Mouse (Mus musculus) liver, postnatal 0 days (tissue): ENCODE results near the gene Gtf3c5. TPM values are rescaled to one million over a fixed set of nuclear protein-coding genes. Genes with fewer than 3 reads are reported as not detected.

Experiments used
- ATAC-seq: fragments of 200-750 bp; cut with Nextera tagmentation; 2 replicates; pipeline ENCODE4 v1.8.0; 2017; ENCODE audit warnings: mild to moderate bottlenecking, moderate library complexity
- DNase-seq: peaks from one replicate; pipeline ENCODE4 v3.0.0-alpha.2; 2016
- H3K27ac ChIP-seq: fragments of 300-500 bp; sonication (generic); 2 replicates; pipeline ENCODE4 v1.5.1; 2014; ENCODE audit warnings: antibody characterized with exemption, moderate library complexity, mild to moderate bottlenecking, low read depth
- H3K27me3 ChIP-seq: fragments of 300-500 bp; sonication (generic); 2 replicates; pipeline ENCODE4 v1.6.1; 2014; ENCODE audit warnings: low read length, control low read depth, mixed read lengths; ENCODE audit not compliant: insufficient read depth
- H3K36me3 ChIP-seq: fragments of 300-500 bp; sonication (generic); replicated peaks from 2 replicates; pipeline ENCODE4 v1.6.1; 2014; ENCODE audit warnings: mild to moderate bottlenecking, control low read depth, low read length, moderate library complexity, mixed read lengths; ENCODE audit not compliant: insufficient read depth
- H3K4me1 ChIP-seq: fragments of 300-500 bp; sonication (generic); 2 replicates; pipeline ENCODE4 v1.6.1; 2014; ENCODE audit warnings: antibody characterized with exemption, mild to moderate bottlenecking, control low read depth; ENCODE audit not compliant: insufficient read depth
- H3K4me2 ChIP-seq: fragments of 300-500 bp; sonication (generic); 2 replicates; pipeline ENCODE4 v1.6.1; 2014; ENCODE audit warnings: low read depth, mild to moderate bottlenecking, low read length, moderate library complexity, mixed read lengths
- H3K4me3 ChIP-seq: fragments of 300-500 bp; sonication (generic); 2 replicates; pipeline ENCODE4 v1.5.1; 2014; ENCODE audit warnings: low read depth, low read length
- H3K9ac ChIP-seq: fragments of 300-500 bp; sonication (generic); replicated peaks from 2 replicates; pipeline ENCODE4 v1.6.1; 2014; ENCODE audit warnings: mild to moderate bottlenecking, moderate library complexity
- H3K9me3 ChIP-seq: fragments of 300-500 bp; sonication (generic); 2 replicates; pipeline ENCODE4 v1.6.1; 2016; ENCODE audit warnings: mild to moderate bottlenecking, control low read depth, low read length, mixed read lengths
- CTCF ChIP-seq: sonication (generic); IDR thresholded peaks from 2 replicates; pipeline ENCODE4 v1.5.1; 2016; ENCODE audit warnings: antibody characterized with exemption, low read depth
- EP300 ChIP-seq: IDR thresholded peaks from 2 replicates; pipeline ENCODE4 v1.6.1; 2016; ENCODE audit warnings: antibody characterized with exemption, low read depth, mild to moderate bottlenecking
- WGBS: fragments of 180-500 bp; shearing (Covaris S2); extraction: QIAGEN DNeasy Blood & Tissue Kit; methylation state at CpG from one replicate; pipeline ENCODE4 v1.1.7; 2014; ENCODE audit not compliant: insufficient replicate concordance; 5-methylcytosine and 5-hydroxymethylcytosine counted together
- polyA plus RNA-seq: library from polyadenylated mRNA; unstranded; fragments of >200 nt; fragmentation: Nextera tagmentation; extraction: Ambion mirVana; gene quantifications from 2 replicates; pipeline ENCODE4 v1.2.1, GENCODE M21; 2015

Gtf3c5 gene
- polyA plus RNA-seq, 1 experiment from 2014 or later = 5.8 TPM

DNA sequence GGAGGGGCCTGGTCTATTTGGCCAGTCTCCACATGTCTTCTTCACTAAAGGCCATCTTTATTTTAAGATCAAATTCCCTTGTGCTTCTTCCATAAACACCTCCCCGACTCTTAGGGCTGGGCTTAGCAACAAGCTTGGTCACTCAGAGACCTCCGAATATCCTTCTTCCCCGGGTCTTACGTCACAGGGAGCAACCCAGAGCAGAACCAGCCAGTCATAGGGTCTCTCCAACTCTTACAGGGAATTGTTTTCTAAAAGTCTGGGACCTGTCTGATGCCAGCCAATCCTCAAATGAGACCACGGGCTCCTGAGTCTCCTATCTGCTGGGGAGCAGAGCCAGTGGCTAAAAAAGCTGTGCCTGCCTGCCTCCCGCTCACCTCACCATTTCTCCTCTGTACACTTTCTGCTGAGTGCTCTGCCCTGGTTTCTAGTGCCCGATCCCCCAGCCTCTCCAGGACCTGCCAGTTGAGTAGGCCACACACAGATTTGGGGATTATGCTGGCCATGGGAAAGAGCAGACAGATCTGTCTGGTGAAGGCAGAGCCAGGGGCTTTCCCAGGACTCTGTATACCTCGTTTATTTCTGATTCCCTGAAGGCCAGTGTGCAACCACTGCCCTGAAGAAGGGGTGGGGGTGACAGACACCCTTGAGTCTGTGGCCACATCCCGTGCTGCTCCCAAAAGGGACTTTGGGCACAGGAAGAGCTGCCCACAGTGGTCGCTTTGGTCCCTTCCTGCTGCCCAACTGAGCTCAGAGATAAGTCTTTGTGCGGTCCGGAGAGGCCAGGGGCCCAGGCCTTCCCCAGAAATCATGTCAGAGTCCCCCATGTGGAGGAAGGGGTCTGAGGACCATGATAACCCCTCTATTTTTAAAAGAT is 15.4 kb upstream of the Gtf3c5 start:
- DNase-seq = peak; percentile 31
- peaks cover 52% of the 10 kb centered on the region for H3K4me1 ChIP-seq
- H3K9ac ChIP-seq = peak overlapping the region; percentile 35
- H3K4me3 ChIP-seq = no peak overlapping the region
- H3K27ac ChIP-seq = peak overlapping the region; percentile 70
- H3K27me3 ChIP-seq = no peaks in the 10 kb centered on the region
- no peaks in the 10 kb centered on the region for H3K9me3 ChIP-seq
- no peaks in the 10 kb centered on the region for H3K36me3 ChIP-seq
- no peak for ATAC-seq
- WGBS = 21% methylated on average over 12 of the region's 12 CpGs
- peak overlapping the region; percentile 52; the same call in 1 of the 2 replicates for H3K4me2 ChIP-seq
- TF ChIP-seq EP300 (peak; percentile 42; the same call in 1 of the 2 replicates), CTCF (no peak)

DNA sequence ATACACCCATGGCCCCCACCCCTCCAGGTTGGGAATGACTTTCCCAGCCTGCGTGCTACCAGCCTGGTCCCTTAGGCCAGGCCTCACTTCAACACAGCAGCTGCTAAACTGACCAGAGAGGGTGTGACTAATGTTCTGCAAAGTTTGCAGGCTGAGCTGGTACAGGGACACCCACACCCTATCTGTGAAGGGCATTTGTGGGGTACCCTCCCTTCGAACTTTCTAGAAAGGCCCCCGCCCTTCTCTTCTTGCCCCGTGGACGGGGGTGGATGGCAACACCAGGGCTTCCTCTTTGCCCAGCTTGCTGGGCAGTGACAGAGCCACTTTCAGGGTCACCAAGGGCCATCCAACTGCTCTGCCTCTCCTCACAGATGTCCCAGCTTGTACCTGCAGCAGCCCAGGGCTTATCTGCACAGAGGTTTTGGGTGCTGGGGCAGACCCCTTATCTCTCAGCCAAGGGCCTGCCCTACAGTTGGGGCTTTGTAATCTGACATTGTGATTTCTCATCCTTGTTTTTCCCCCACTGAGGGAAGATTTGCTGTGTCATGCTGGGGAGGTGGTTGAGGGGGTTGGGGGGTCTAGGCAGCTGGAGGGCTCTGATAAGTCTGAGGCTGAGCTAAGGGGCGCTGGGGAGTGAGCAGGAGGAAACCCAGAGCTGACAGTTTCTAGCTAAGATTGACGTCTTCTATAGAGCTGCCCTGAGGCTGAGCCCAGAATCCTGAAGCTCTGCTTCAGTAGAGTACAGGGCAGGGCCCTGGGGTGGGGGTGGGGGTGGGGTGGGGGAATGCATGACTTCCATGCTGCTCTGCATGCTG is 14.4 kb upstream of the Gtf3c5 start:
- Histone ChIP-seq H3K9me3 (no peaks in the 10 kb centered on the region), H3K4me1 (peaks cover 55% of the 10 kb centered on the region), H3K36me3 (no peaks in the 10 kb centered on the region), H3K27ac (peak overlapping the region; percentile 70), H3K4me2 (peak overlapping the region; percentile 52), H3K4me3 (no peak overlapping the region), H3K9ac (peak overlapping the region; percentile 48), H3K27me3 (no peaks in the 10 kb centered on the region)
- WGBS = 39% methylated on average over 7 of the region's 7 CpGs
- ATAC-seq (peak; percentile 61), DNase-seq (peak; percentile 63)
- peak; percentile 99 for TF ChIP-seq EP300
- no peak for TF ChIP-seq CTCF

DNA sequence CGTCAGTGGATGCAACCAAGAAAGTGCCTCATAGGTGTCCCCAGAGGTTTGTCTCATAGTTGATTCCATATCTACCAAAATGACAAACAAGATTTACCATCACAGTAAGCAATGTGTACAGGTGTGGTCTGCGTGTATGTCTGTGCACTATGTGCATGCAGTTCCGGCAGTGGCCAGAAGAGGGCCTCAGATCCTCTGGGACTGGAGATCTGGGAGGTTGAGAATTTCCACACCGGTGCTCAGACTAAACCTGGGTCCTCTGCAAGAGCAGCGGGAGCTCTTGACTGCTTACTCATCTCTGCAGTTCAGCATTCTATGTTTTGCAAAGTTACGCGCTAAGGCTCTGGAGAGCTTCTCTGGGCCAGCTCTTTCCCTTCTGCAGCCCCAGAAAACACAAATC is 13.4 kb upstream of the Gtf3c5 start:
- Histone ChIP-seq H3K4me2 (no peak overlapping the region), H3K27me3 (no peaks in the 10 kb centered on the region), H3K27ac (peak overlapping the region; percentile 70), H3K9me3 (no peaks in the 10 kb centered on the region), H3K4me1 (peaks cover 55% of the 10 kb centered on the region), H3K9ac (no peak overlapping the region; the same call in 1 of the 2 replicates), H3K4me3 (no peak overlapping the region), H3K36me3 (no peaks in the 10 kb centered on the region)
- DNase-seq (peak; percentile 80), ATAC-seq (no peak)
- 75% methylated on average over 7 of the region's 7 CpGs for WGBS
- TF ChIP-seq EP300 = peak; percentile 37; the same call in 1 of the 2 replicates
- peak; percentile 85 for TF ChIP-seq CTCF

DNA sequence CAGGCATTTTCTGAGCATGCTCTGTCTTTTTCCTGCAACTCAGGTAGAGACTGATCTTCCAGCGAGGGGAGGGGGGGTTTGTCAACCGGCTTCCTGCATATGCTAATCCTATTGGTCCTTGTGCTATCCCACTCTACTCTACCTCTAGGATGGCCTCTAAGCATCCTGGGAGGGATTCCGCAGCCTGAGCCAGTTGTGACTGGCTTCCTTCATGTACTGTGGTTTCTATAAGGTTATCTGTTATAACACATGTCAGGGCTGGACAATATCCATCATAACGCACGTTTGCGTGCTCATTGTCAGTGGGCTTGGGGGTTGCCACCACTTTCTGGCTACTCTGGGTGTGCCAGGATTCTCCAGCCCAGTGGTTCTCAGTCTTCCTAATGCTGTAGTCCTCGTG is 12.5 kb upstream of the Gtf3c5 start:
- H3K4me2 ChIP-seq = no peak overlapping the region
- H3K4me3 ChIP-seq = no peak overlapping the region
- peak; percentile 67 for ATAC-seq
- no peaks in the 10 kb centered on the region for H3K9me3 ChIP-seq
- peak overlapping the region; percentile 49; the same call in 1 of the 2 replicates for H3K27ac ChIP-seq
- TF ChIP-seq EP300 (peak; percentile 95), CTCF (no peak)
- H3K4me1 ChIP-seq = peaks cover 47% of the 10 kb centered on the region
- no peaks in the 10 kb centered on the region for H3K36me3 ChIP-seq
- peak; percentile 24 for DNase-seq
- no peaks in the 10 kb centered on the region for H3K27me3 ChIP-seq
- 52% methylated on average over 7 of the region's 7 CpGs for WGBS
- no peak overlapping the region for H3K9ac ChIP-seq

DNA sequence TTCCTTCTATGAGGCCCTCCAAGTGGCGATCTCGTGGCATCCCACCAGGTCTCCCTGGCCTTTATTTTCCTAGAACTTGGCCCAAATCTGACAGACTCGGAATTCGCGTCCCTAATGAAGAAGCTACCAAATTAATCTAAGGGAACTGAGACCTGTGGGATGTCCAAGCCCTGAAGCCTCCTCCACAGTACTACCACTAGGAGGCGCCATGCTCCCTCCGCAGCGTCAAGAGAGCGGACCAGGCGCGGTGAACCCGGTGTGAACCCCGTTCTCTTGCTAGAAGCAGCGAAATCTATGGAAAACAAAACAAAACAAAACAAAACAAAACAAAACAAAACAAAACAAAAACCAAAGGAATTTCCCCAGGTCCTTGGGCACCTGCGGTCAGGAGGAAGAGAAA is 9.3 kb upstream of the Gtf3c5 start:
- 3% methylated on average over 15 of the region's 15 CpGs for WGBS
- H3K4me1 ChIP-seq = peaks cover 14% of the 10 kb centered on the region
- no peak overlapping the region; the same call in 1 of the 2 replicates for H3K9ac ChIP-seq
- no peaks in the 10 kb centered on the region for H3K36me3 ChIP-seq
- H3K27ac ChIP-seq = no peak overlapping the region
- ATAC-seq = peak; percentile 51
- H3K4me3 ChIP-seq = no peak overlapping the region
- DNase-seq = peak; percentile 87
- H3K4me2 ChIP-seq = peak overlapping the region; percentile 64
- H3K9me3 ChIP-seq = no peaks in the 10 kb centered on the region
- no peaks in the 10 kb centered on the region for H3K27me3 ChIP-seq
- TF ChIP-seq EP300 (no peak), CTCF (peak; percentile 99)

GRCm38 (mm10) chr2:28591479-28591878 is 7.9 kb upstream of the Gtf3c5 start:
- Histone ChIP-seq H3K4me3 (no peak overlapping the region), H3K36me3 (no peaks in the 10 kb centered on the region), H3K4me1 (peaks cover 9% of the 10 kb centered on the region), H3K9ac (no peak overlapping the region), H3K27ac (no peak overlapping the region), H3K9me3 (no peaks in the 10 kb centered on the region), H3K27me3 (no peaks in the 10 kb centered on the region), H3K4me2 (no peak overlapping the region)
- DNase-seq (no peak), ATAC-seq (no peak)
- TF ChIP-seq EP300 = no peak
- no peak for TF ChIP-seq CTCF
- WGBS = 39% methylated on average over 2 of the region's 2 CpGs
